Mouse (Mus musculus) spleen, adult 10 weeks (tissue): ENCODE measurements around the gene Foxred2. TPM values are rescaled to one million over a fixed set of nuclear protein-coding genes. Genes with fewer than 3 reads are reported as not detected.

Experiments
- polyA plus RNA-seq: library from polyadenylated mRNA; stranded (reverse); fragments of 350-450 nt; fragmentation: Illumina TruSeq; extraction: RNeasy Lipid Tissue Mini Kit (QIAGEN cat#74804); gene quantifications from one replicate; pipeline ENCODE4 v1.2.3, GENCODE M21; 2015; ENCODE audit warnings: low replicate concordance; ENCODE audit not compliant: insufficient read depth

The Foxred2 gene
- polyA plus RNA-seq: 9.0 TPM

DNA sequence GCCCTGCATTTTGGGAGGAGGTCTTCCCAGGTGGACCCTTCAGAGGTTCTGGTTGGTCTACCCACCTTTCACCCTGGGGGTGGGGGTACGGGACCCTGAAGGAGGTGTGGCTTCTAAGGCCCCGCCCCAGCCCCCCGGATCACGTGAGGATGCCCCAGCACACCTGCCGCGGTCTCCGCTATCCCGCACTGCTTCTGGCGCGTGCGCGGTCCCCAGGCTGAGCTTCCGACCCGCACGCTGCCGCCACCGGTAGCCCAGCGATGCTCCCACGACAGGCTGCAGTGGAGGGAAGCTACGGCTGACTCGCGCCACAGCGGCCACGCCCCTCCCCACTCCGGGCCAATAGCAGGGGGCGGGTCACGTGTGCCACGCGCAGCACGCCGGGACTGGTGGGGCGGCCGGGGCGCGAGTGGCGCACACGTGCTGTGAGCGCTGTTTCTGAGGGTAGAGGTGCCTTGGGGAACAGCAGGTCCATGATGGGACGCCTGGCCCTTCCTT, at the start of gene Foxred2:
Foxred2 (minus strand) TSS at position 319 of the 498 bp plus-strand sequence.

DNA sequence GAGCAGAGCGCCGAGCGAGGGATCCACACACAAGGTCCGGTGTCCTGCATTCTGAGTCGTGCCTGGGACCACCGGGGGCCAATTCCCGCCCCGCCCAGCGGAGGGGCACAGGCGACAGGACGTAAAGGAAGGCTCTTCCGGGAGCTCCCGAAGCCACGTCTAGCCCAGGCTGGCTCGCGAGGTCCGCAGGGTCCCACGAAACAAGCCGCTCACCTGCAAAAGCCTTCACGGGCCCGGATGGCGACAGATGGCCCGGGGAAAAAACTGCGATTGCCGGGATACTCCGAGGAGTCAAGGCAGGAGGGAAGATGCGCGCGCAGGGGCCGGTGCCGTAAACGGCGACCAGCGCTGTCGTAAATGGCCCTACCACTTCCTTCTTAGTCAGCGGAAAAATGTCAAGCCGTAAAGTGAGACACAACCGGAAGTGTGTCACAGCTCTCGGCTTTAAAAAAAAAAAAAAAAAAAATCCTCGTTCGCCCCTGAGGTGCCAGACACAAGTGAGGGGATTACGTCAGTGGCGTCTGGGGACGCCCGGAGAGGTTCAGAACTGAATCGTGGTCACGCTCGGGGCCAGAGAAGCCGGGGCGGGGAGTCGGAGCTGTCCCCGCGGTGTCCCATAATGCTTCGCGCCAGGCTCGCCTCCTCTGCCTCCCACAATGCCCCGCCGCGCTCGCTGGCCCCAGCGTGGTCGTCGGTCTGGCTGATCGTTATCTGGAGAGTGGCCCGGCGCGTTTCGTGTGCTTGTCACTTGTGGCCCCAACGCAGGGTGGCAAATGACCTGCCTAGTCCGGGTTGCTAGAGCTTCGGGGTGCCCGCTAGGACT, 14.2 kb upstream of the Foxred2 start, which contains the start of gene Eif3d:
Eif3d (minus strand) TSS at position 344 of the 823 bp plus-strand sequence.

DNA sequence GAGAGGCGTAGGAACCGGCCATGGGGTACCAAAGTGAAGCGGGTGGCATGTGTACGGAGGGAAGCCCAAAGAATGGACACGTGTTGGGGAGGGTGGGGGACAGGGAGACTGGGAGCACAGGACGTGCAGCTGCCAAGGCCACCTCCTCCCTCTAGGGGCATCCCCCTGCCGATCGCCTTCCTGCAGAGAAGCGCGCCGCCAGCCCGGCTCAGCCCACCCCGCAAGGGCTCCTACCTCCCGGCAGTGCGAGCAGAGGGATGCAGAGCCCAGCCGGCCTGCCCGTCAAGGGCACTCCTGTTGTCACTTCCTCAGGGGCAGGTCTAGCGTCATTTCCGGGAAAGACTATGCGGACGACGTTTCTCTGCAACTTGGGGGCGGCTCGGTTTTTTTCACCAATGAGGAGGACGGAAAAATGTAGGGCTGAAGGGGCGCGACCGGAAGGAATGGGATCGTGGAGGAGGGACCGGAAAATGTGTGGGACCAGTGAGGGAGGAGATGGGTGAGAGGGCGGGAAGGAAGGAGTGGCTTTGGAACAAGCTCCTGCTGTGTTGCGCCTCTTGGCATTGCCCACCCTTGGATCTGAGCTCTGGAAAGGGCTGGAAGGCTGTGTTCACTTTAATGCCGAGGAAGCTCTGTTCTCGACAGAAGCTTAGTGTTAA, 27.7 kb downstream of the Foxred2 start, which contains the start of gene Txn2:
Txn2 (minus strand) TSS at position 334 of the 659 bp plus-strand sequence.

Other genes with a start within 250 kb of the Foxred2 start
- 1.7 TPM for gene Apol9b, start 227.7 kb downstream of the Foxred2 start, polyA plus RNA-seq
- 4.1 TPM for gene Apol8, start 199.7 kb downstream of the Foxred2 start, polyA plus RNA-seq
- gene Myh9, start 114.5 kb downstream of the Foxred2 start, polyA plus RNA-seq: 209 TPM
- gene Txn2, start 27.7 kb downstream of the Foxred2 start, polyA plus RNA-seq: 63.1 TPM
- 97.7 TPM for gene Eif3d, start 14.1 kb upstream of the Foxred2 start, polyA plus RNA-seq
- not detected for gene Cacng2, start 163.3 kb upstream of the Foxred2 start, polyA plus RNA-seq
- 28.0 TPM for gene Ift27, start 217.4 kb upstream of the Foxred2 start, polyA plus RNA-seq
- gene Pvalb, start 249.7 kb upstream of the Foxred2 start, polyA plus RNA-seq: not detected